Mouse (Mus musculus) bone marrow macrophage, adult 2 months (primary cell): ENCODE measurements at regions not wholly inside any gene's neighbourhood (a gene's known extent, or its start where the extent isn't known, plus 50 kb on each side); places are given as distances from the start of the nearest gene placed in this dataset.

ENCODE experiments used
- CTCF ChIP-seq: IDR thresholded peaks from 2 replicates; pipeline ENCODE4 v1.5.1; 2012; ENCODE audit warnings: low read depth, mild to moderate bottlenecking, low read length, moderate library complexity
- POLR2A ChIP-seq: IDR thresholded peaks from 2 replicates; pipeline ENCODE4 v1.6.1; 2012; ENCODE audit warnings: mild to moderate bottlenecking, low read depth, low read length, borderline replicate concordance

GRCm38 (mm10) chr16:73245073-73245590, 937.0 kb downstream of the Robo1 start:
- no peak for TF ChIP-seq CTCF
- TF ChIP-seq POLR2A, result no peak
